Mouse (Mus musculus) embryonic stem cell, embryonic (primary cell): ENCODE data around the gene Angel1.

ENCODE experiments used
- CTCF ChIA-PET, 4 experiments: fragments of 300-600 bp in 2 of 4; fragments of 350-600 bp in 2 of 4; sonication (Branson Sonifier 250); formaldehyde crosslinking; loops; one replicate each; lab custom pipeline; 2022; ENCODE audit warnings: inconsistent platforms in 2 of 4; lab: Charles Lee
- POLR2A ChIA-PET, 4 experiments: fragments of 300-600 bp in 2 of 4; fragments of 350-600 bp in 2 of 4; sonication (Branson Sonifier 250); formaldehyde crosslinking; loops; one replicate each; lab custom pipeline; 2022; ENCODE audit warnings: antibody characterized with exemption in 4 of 4, inconsistent platforms in 1 of 4; lab: Charles Lee

Angel1 gene

DNA sequence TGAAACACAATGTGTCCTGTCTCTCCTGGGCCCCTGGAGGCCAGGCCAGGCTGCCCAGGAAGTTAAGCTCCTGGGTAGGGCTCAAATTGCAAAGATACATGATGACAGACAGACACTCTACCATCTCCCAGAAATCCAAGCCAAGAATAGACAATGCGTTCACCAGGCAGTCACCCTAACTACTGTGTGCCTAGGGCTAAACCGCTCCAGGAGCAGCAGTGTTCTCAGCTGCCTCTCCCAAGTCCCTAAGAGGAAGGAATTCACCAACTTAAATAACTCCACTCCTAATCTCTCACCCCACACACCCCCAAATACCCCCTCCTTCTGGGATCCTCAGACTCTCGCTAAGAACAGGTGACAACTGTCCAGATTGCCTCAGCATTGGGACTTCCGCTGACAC lies 54.2 kb downstream of the Angel1 start:
- CTCF ChIA-PET, result no interaction called here
- POLR2A ChIA-PET, result interaction anchor here in 2 of 4 experiments (1.0 to 3.3 kb wide), 5 partner anchors 9 to 18 kb away, joined by 3 to 14 read pairs (median 4); no protein-coding TSS in a partner anchor

DNA sequence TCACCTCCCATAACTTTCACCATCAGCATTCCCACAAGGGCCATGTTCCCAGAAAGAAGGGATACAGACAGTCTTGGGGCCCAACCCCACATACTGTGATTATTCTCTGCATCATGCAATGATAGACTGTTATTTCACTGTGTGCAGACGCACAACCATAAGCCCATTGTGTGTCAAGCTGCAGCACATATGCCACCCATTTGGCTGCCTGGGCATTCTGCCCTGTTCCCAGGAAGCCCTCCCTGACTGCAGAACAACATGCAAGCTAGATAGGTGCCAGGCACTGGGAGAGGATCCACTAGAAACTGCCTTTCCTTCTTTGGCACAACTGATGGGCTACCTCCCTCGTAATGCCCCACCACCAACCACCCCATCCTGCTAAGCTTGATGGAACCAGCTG lies 57.9 kb downstream of the Angel1 start:
- POLR2A ChIA-PET, result no interaction called here

DNA sequence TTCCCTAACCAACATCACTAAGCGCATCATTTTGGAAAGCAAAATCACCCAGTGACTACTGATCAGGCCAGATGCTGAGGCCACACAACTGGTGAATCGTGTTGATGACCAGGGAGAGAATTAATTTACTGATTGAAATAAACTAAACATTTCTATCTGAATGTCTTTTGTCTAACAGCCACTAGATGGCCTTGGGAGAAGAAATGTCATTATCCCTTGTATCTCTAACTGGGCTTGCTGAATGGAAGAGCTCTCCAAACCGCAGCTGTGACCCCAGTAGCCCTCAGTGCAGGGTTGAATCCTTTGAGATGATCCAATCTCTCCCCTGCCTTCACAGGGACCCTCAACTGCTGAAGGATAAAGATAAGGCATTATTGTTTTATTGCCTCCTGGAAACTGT lies 60.6 kb downstream of the Angel1 start:
- POLR2A ChIA-PET, result interaction anchor here in 1 of 4 experiments (0.6 kb wide), 1 partner anchor 133 kb away, joined by 6 read pairs; no protein-coding TSS in a partner anchor
- CTCF ChIA-PET, result interaction anchor here (0.6 to 1.2 kb wide), 7 partner anchors 9 to 388 kb away, joined by 3 to 4 read pairs (median 3); no protein-coding TSS in a partner anchor

More for the DNA sequence above, 57.9 kb downstream of the Angel1 start:
- CTCF ChIA-PET, result interaction anchor here in 1 of 4 experiments (1.3 kb wide), 1 partner anchor 27 kb away, joined by 3 read pairs; no protein-coding TSS in a partner anchor

DNA sequence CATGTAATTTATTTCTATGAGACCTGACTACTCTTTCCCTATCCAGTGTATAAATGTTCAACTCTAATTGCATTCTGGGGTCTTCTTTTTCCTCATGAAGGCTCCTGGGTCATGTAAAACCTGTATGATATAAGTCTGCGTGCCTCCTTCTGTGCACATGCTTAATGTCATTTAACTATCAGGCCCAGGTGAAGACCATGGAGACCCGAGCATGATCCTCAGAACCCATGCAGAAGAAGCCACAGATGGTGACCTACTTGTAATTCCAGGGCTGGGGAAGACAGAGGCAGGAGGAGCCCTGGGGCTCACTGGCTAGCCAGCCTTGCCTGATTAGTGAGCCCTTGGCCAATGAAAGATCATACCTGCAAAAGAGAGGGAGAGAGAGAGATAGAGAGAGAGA lies 65.8 kb downstream of the Angel1 start:
- POLR2A ChIA-PET, result no interaction called here

DNA sequence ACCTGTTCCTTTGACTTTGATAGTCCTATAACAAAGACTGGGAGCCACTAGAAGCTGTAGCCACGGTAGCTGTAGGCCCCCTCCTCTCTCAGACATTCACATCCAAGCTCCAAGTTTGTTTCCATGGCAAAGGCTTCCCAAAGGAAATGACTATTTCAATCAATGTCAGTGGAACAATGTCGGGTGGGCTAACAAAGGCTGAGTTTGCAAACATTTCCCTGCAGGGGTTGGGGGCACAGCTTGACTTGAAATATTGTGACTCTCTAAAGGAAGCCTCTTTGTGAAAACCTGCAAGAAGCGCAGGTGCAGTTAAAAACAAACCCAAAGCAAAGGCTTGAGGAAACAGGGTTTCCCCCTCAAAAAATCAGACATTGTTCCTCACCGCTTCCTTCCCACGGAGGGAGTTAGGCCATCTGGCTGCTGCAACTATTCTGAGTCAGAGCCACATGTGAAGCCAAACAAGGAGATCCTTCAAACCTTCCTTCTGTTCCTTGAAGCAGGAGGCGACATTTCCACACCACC lies 66.8 kb downstream of the Angel1 start:
- CTCF ChIA-PET, result interaction anchor here in 1 of 4 experiments (0.6 kb wide), 1 partner anchor 18 kb away, joined by 3 read pairs; no protein-coding TSS in a partner anchor

More for the DNA sequence above, 65.8 kb downstream of the Angel1 start:
- CTCF ChIA-PET, result interaction anchor here in 1 of 4 experiments (0.7 kb wide), 2 partner anchors 25 to 572 kb away, joined by 3 to 5 read pairs; no protein-coding TSS in a partner anchor

DNA sequence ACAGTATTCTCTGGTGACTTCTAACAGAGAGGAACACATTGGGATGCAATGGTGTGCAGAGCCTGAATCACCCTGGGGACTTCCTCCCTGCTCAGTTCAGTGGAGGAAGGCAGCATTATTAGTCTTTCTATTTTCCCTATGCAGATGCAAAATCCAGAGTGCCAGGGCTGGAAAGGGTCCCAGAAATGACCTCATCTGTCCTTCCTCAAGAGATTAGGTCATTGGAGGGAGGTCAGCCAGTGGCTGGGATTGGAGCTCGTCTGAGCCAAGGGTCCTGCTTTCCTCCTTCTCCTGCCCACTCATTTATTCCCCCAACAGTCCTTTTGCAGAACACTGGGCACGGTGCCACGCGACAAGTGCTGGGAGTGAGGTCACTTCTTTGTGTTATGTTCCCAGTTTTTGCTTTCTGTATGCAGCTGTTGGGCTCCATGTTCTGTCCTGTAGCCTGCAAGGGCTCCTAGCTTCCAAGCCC lies 73.7 kb downstream of the Angel1 start:
- ChIA-PET POLR2A (no interaction called here), CTCF (interaction anchor here in 1 of 4 experiments (0.6 kb wide), 1 partner anchor 119 kb away, joined by 3 read pairs; no protein-coding TSS in a partner anchor)

More for the DNA sequence above, 66.8 kb downstream of the Angel1 start:
- POLR2A ChIA-PET, result no interaction called here

DNA sequence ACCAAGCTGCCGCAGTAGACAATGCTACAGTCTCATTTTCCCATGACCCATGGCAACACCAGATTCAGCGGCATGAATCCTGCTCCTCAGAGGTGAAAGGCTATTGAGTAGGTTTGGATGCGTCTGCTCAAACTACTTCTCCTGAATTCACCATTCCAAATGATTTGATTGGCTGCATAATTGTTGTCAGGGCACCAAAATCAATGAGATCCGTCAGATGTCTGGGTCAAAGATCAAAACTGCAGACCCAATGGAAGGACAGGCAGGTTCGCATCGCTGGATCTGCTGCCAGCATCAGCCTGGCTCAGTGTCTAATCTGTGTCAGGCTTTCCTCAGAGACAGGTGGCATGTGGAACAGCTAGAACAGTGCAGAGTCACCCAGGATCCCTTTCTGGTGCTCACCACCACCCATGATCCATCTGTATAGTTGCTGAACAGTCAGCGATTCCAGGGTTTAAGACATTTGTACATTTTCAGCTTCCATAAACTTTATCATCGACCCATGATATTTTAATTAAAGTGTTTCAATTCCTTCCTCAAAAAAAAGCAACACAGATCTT lies 74.9 kb downstream of the Angel1 start:
- ChIA-PET POLR2A (interaction anchor here in 1 of 4 experiments (0.6 kb wide), 1 partner anchor 121 kb away, joined by 4 read pairs; no protein-coding TSS in a partner anchor), CTCF (interaction anchor here in 1 of 4 experiments (1.8 kb wide), 1 partner anchor 10 kb away, joined by 5 read pairs; no protein-coding TSS in a partner anchor)
